8 mouse cellular contexts compared by ENCODE assay signal in the genomic region with DNA sequence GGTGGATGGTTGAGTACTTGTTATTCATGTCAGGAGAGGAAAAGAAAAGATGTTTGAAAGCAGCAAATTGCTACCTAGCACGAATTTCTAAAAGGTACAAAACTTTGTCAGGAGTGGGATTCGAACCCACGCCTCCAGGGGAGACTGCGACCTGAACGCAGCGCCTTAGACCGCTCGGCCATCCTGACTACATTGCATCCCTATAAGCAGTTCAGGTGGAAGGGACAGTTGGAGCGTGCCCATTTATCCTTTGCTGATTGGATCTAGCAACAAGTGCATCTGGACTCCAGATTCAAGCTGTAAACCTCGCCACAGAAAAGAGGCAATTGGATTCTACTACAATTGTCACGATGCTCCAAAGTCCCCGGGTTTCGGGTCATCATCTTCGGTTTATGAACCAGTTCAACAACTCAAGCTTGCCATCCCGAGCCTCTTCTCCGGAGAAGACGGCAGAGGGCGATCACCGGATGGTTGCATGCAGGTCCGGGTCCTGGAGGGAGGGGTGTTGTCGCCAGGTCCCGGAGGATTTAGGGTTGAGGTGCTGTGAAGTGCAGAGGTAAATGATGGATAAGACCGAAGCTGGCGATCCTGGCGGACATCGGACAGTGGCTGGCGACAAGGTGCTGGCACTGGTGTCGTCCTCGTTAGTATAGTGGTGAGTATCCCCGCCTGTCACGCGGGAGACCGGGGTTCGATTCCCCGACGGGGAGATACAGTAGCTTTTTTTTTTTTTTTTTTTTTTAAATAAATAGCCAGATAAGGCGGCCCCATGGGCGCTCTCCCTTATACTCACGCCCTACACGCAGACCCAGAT. TPM values are rescaled to one million over a fixed set of nuclear protein-coding genes. Genes with fewer than 3 reads are reported as not detected.
DNase-seq lines count a peak whose midpoint lies in the region; ATAC-seq lines count a peak whose summit lies in the region.

No protein-coding gene starts in this region.

- peak overlapping the region; percentile 71 for H3K4me2 ChIP-seq in intestine, embryonic 16.5 days (ENCODE audit: low read depth, low read length)
- peak overlapping the region; percentile 59 for H3K4me2 ChIP-seq in midbrain, embryonic 11.5 days

- H3K4me3 ChIP-seq in intestine, embryonic 16.5 days (ENCODE audit: low read length), result peak overlapping the region; percentile 76
- H3K4me3 ChIP-seq in midbrain, embryonic 11.5 days (ENCODE audit: low read depth, low read length), result peak overlapping the region; percentile 69

- under 1% methylated on average over 40 of the region's 40 CpGs for WGBS in intestine, embryonic 16.5 days
- under 1% methylated on average over 40 of the region's 40 CpGs for WGBS in midbrain, embryonic 11.5 days

- ATAC-seq in intestine, embryonic 16.5 days, result peak; percentile 85
- ATAC-seq in midbrain, embryonic 11.5 days (ENCODE audit: low FRiP score), result peak; percentile 86

- H3K27me3 ChIP-seq in intestine, embryonic 16.5 days (replicated peaks; ENCODE audit: control insufficient read depth, insufficient read depth, low read length), result no peaks in the 10 kb centered on the region
- no peaks in the 10 kb centered on the region for H3K27me3 ChIP-seq in midbrain, embryonic 11.5 days (ENCODE audit: control insufficient read depth, insufficient read depth, low read length)

- intact Hi-C loops in left cerebral cortex, postnatal 4 days (cut with DNase I), result no loop called here

- no peaks in the 10 kb centered on the region for H3K9me3 ChIP-seq in intestine, embryonic 16.5 days (ENCODE audit: control insufficient read depth, low read length)
- no peaks in the 10 kb centered on the region for H3K9me3 ChIP-seq in midbrain, embryonic 11.5 days (ENCODE audit: control insufficient read depth, low read length)

- H3K36me3 ChIP-seq in intestine, embryonic 16.5 days (ENCODE audit: control insufficient read depth, insufficient read depth, low read length), result no peaks in the 10 kb centered on the region
- no peaks in the 10 kb centered on the region for H3K36me3 ChIP-seq in midbrain, embryonic 11.5 days (ENCODE audit: control insufficient read depth, insufficient read depth, low read length)

- DNase-seq in adrenal gland, adult 8-10 months, result peak; percentile 87
- peak; percentile 93 for DNase-seq in embryo, embryonic 9.5 days (ENCODE audit: extremely low spot score)
- DNase-seq in gastrocnemius, postnatal 4 days (ENCODE audit: low spot score in 2 of 2), result peak; percentile 70 to 80
- DNase-seq in left cerebral cortex, postnatal 4 days, result peak; percentile 88
- DNase-seq in midbrain, embryonic 11.5 days (ENCODE audit: low spot score, missing footprints), result peak; percentile 100
- peak; percentile 91 for DNase-seq in right cerebral cortex, postnatal 4 days
- peak; percentile 90 for DNase-seq in yolk sac, embryonic 10.5 days (ENCODE audit: low spot score)

- peak overlapping the region; percentile 77 for H3K27ac ChIP-seq in intestine, embryonic 16.5 days (ENCODE audit: low read length)
- H3K27ac ChIP-seq in midbrain, embryonic 11.5 days (ENCODE audit: low read depth, low read length), result no peak overlapping the region

- H3K9ac ChIP-seq in intestine, embryonic 16.5 days (ENCODE audit: low read depth, low read length), result peak overlapping the region; percentile 72
- peak overlapping the region; percentile 45 for H3K9ac ChIP-seq in midbrain, embryonic 11.5 days (ENCODE audit: low read length)

- 0 out of 2 replicates have a peak, but pooled peaks cover 6% of the 10 kb centered on the region for H3K4me1 ChIP-seq in intestine, embryonic 16.5 days (ENCODE audit: control insufficient read depth, insufficient read depth, low read length)
- H3K4me1 ChIP-seq in midbrain, embryonic 11.5 days (ENCODE audit: control insufficient read depth, insufficient read depth, low read length), result peaks cover 4% of the 10 kb centered on the region; the same call in 1 of the 2 replicates

RNA-seq across cellular contexts. Expression of a gene that starts 11.8 kb away (rescaled TPM):
- total RNA-seq in adrenal gland, adult 8-10 months (2022), result 1 to 10 TPM; 1.3 to 4.1 (median 3.1) TPM
- total RNA-seq in gastrocnemius, postnatal 4 days (2021), result 1 to 10 TPM in 1 of 2 experiments, not detected in 1; 1.2 TPM
- 1.6 and 2.1 TPM in 2 replicates for polyA plus RNA-seq in intestine, embryonic 16.5 days (2015; fragmentation: Nextera tagmentation; extraction: Ambion mirVana)
- 1 to 10 TPM in 1 of 2 experiments, under 1 TPM in 1; 0.91 to 1.6 TPM for total RNA-seq in left cerebral cortex, postnatal 4 days (2021)
- 1.7 and 2.4 TPM in 2 replicates for polyA plus RNA-seq in midbrain, embryonic 11.5 days (2014; fragmentation: Nextera tagmentation; extraction: Ambion mirVana)

RNA-seq across cellular contexts. Expression of a gene that starts 37.2 kb away (rescaled TPM):
- total RNA-seq in adrenal gland, adult 8-10 months (2022), result 10 to 100 TPM; 11.4 to 29.7 (median 23.1) TPM
- total RNA-seq in gastrocnemius, postnatal 4 days (2021), result 10 to 100 TPM; 15.7 to 16.8 TPM
- polyA plus RNA-seq in intestine, embryonic 16.5 days (2015; fragmentation: Nextera tagmentation; extraction: Ambion mirVana), result 15.3 and 15.9 TPM in 2 replicates
- 1 to 10 TPM; 6.7 to 7.0 TPM for total RNA-seq in left cerebral cortex, postnatal 4 days (2021)
- polyA plus RNA-seq in midbrain, embryonic 11.5 days (2014; fragmentation: Nextera tagmentation; extraction: Ambion mirVana), result 8.5 and 8.6 TPM in 2 replicates

RNA-seq across cellular contexts. Expression of a gene that starts 48.5 kb away (rescaled TPM):
- total RNA-seq in adrenal gland, adult 8-10 months (2022), result 100 to 1,000 TPM; 324 to 440 (median 382) TPM
- 100 to 1,000 TPM; 458 to 496 TPM for total RNA-seq in gastrocnemius, postnatal 4 days (2021)
- polyA plus RNA-seq in intestine, embryonic 16.5 days (2015; fragmentation: Nextera tagmentation; extraction: Ambion mirVana), result 457 and 490 TPM in 2 replicates
- total RNA-seq in left cerebral cortex, postnatal 4 days (2021), result 100 to 1,000 TPM; 200 to 212 TPM
- 291 and 314 TPM in 2 replicates for polyA plus RNA-seq in midbrain, embryonic 11.5 days (2014; fragmentation: Nextera tagmentation; extraction: Ambion mirVana)

RNA-seq across cellular contexts. Expression of a gene that starts 48.6 kb away (rescaled TPM):
- total RNA-seq in adrenal gland, adult 8-10 months (2022), result 1 to 10 TPM in 2 of 4 experiments, under 1 TPM in 2; 0.43 to 1.4 (median 1.2) TPM
- 100 to 1,000 TPM; 476 to 539 TPM for total RNA-seq in gastrocnemius, postnatal 4 days (2021)
- polyA plus RNA-seq in intestine, embryonic 16.5 days (2015; fragmentation: Nextera tagmentation; extraction: Ambion mirVana), result 1.7 TPM in 2 replicates
- total RNA-seq in left cerebral cortex, postnatal 4 days (2021), result not detected
- 0.12 TPM in 2 replicates for polyA plus RNA-seq in midbrain, embryonic 11.5 days (2014; fragmentation: Nextera tagmentation; extraction: Ambion mirVana)
